Mouse (Mus musculus) spleen, adult 18-20 months (tissue): ENCODE results near the gene Gm5767.
"Not testable (repeated sequence)": the region's sequence is repeated elsewhere in the genome, so short reads cannot be mapped to it uniquely, and the experiment has no call there.

Source experiments
- DNase-seq, 2 experiments: peaks; one replicate each; pipeline ENCODE4 v3.0.0; 2022; ENCODE audit warnings: mixed read lengths in 2 of 2

Gm5767 gene

DNA sequence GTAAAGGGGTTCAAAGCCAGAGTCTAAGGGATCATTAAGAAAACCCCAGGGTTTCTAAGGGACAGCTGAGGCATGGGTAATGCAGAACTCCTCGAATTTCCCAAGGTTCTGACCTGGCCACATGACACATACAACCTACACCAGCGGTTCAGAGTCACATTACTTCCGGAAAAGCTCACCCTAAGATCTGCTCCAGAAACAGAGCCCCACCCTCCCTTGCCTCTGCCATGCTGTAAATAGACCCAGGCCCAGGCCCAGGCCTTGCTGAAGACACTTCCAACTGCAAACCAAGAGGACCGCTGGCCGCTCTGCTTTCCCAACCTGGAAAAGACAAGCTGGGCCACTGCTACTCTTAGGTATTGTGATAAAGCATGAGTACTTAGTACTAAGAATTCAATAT lies 34.3 kb downstream of the Gm5767 start:
- no peak for DNase-seq

DNA sequence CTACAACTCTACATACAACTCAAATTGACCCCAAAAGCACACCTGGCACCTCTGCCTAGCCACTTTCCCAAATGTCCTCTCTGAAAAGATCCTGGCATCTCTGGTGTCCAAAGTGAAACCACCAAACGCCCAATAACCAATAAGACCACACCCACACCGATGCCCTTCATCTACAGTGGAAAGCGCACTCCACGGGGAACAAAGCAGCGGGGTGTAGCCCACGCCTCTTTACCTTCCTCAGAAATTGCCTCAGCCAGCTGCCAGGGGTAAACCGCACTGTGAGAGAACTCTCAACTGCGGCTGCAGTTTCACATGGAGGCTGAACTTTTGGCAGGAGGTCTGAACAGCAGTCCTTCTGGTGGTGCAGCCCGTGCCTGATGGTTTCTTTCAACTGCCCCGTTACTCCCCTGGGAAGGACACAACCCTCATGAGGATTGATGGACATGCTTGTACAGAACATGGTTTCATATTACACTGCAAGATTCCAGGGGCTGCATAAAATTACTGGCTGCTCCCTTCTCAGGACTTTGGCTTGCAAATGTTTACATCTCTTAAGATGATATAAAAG lies 35.0 kb downstream of the Gm5767 start:
- DNase-seq, result no peak

DNA sequence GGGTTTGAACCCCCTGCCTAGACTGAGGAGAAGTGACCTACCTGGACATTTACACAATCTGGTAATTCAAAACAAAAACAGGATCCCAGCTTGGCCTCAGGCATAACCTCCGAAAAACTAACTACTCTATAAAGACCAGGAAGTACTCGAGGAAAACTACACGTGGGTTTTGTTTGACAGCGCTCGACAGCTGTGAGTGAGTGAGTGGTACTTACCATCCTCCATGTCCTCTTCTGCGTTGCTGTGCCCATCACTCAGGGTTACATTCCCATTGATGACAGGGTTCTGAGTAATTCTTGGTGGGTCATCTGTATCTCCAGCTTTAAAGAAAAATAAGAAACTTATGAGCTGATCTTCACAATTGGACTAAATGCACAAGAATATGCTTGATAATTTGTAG lies 35.7 kb downstream of the Gm5767 start:
- DNase-seq, result no peak

DNA sequence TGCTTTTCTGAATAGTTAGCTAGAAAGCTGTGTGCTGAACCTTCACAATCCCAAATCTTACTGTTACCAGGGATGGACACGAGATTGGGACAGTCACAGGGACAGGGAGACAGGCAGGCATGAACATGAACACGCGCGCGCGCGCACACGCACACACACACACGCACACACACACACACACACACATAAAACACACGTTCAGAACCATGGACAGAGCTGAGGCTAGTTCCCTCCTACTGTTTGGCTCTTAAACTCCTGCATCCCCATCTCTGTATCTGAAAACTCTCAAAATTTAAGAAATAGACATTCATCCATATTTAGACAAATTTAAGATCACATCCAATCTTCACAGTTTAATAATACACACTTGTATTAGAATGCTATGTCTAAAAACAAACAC lies 37.2 kb downstream of the Gm5767 start:
- DNase-seq, result no peak

DNA sequence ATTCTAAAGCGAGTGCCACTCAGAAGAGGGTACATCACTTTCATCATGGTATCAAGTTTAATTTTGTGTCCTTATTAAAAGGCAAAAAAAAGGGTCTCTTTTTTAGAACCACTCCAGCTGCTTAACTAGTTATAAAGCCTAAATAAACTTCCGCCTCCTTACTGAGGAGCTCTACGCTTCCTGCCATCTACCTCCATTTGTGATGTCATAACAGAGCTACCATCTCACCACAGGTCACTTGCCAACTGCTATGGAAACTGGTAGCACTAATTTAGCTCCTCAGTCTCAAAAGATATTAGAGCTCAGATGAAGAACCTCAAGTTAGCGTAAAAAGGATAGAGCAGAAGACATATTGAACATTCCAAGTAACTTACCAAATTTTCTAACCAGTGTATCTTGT lies 39.9 kb downstream of the Gm5767 start:
- DNase-seq, result no peak

DNA sequence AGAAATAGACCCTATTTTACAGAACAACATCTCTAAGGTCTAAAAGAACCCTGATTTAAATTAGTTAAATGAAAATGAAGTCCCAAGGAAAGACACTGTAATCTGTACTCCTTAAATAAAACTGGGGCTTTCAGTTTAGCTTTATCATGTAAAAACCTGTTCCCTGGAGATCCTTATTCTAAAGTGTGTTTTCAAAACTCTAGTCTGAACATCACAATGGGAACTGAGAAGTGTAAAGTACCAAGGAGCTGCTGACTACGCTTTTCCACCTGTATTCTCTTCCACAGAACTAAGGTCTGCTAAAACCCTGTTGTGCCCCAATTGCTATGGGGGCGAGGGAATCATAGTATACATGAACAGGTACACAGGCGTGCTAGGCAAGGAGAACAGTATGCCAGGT lies 43.5 kb downstream of the Gm5767 start:
- DNase-seq, result no peak

DNA sequence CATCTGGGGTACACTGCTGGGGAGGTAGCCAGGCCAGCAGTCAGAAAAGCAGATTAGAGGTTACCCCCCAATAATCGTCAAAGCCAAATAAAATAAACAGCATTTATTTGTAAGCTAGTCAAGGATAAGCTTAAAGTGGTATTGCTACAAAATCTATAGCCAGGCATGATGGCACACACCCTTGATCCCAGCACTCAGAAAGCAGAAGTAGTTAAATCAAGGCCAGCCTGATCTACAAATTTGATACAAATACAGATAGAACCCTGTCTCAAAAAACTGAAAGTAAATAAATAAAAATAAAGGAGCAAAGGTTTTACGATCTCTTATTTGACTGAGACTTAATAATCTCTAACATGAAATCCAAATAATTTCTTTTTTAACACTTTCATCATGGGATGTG lies 45.2 kb downstream of the Gm5767 start:
- DNase-seq, result no peak

DNA sequence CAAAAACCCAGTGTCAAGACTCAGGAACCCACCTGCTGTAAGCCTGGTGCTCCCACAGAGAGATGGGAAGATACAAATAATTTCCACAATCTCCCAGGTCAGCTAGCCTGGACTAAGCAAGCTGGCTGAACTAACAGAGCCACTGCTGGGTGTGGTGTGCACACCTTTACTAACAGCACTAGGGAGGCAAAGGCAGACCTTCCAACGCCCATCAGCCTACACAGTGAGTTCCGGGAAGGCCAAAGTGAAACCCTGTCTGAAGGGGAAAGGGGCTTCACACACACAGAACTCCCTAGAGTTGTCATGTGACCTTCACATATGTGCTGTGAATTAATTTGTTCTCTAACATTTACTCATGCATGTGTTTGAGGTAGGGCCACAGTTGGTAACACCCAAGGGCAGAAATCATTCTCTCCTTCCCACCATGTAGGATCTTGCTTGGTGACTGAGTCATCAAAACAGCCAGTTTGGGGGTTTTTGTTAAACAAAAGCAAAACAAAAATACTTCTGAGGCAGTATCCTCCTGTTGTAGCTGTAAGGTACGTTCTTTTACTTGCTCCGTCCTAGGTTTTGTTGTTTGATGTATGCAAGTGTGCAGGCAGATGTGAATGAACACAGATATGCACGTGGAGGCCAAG lies 47.7 kb downstream of the Gm5767 start:
- no peak for DNase-seq

DNA sequence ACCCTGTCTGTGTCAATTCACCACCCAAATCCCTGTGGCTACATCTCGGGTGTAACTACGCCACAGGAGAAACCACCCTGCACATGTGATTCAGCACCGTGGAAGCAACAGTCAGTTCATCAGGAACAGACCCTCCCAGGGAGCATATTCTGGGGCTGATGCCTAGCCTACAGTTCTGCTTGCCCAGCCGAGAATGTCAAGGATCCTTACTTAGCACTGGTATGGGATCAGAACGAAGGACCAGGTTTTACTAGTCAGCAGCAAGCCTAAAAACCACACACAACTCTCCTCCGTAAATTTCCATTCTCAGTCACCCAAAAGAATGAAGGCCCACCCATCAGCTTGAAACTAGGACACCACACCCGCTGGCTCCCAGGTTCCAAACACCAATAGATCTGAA lies 51.1 kb downstream of the Gm5767 start:
- DNase-seq, result no peak

DNA sequence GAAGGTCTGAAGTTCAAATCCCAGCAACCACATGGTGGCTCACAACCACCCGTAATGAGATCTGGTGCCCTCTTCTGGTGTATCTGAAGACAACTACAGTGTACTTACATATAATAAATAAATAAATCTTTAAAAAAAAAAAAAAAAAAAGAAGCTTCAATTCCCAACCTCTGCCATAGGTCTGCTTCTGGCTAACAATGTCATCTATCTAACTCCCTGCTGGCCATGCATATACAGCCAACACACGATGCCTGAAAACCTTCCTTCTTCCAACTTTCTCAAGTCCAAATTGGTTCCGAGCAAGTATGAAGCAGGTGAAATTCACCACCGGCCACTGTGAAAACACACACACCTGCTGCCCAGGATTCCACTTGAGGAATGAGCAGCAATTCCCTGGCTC lies 51.9 kb downstream of the Gm5767 start:
- not testable (repeated sequence) for DNase-seq
